Mouse (Mus musculus): Measurements from ENCODE around the gene Vrk3. TPM values are rescaled to one million over a fixed set of nuclear protein-coding genes. Genes with fewer than 3 reads are reported as not detected.

The Vrk3 gene
- polyA plus RNA-seq, 1 experiment from 2014 or later, result 46.6 TPM

GRCm38 (mm10) chr7:44814952-44815553 is 66.8 kb downstream of the Vrk3 start:
- H3K36me3 ChIP-seq, result peaks cover 53% of the 10 kb centered on the region
- no peaks in the 10 kb centered on the region for H3K27me3 ChIP-seq (ENCODE audit: insufficient read depth, poor library complexity, severe bottlenecking)
- DNase-seq (ENCODE audit: low spot score), result no peak
- H3K27ac ChIP-seq, result peak overlapping the region; percentile 99
- no peaks in the 10 kb centered on the region for H3K9me3 ChIP-seq
- peaks cover 57% of the 10 kb centered on the region for H3K4me1 ChIP-seq (replicated peaks)
- 26% methylated on average over 14 of the region's 14 CpGs for WGBS
- H3K4me3 ChIP-seq, result peak overlapping the region; percentile 90

DNA sequence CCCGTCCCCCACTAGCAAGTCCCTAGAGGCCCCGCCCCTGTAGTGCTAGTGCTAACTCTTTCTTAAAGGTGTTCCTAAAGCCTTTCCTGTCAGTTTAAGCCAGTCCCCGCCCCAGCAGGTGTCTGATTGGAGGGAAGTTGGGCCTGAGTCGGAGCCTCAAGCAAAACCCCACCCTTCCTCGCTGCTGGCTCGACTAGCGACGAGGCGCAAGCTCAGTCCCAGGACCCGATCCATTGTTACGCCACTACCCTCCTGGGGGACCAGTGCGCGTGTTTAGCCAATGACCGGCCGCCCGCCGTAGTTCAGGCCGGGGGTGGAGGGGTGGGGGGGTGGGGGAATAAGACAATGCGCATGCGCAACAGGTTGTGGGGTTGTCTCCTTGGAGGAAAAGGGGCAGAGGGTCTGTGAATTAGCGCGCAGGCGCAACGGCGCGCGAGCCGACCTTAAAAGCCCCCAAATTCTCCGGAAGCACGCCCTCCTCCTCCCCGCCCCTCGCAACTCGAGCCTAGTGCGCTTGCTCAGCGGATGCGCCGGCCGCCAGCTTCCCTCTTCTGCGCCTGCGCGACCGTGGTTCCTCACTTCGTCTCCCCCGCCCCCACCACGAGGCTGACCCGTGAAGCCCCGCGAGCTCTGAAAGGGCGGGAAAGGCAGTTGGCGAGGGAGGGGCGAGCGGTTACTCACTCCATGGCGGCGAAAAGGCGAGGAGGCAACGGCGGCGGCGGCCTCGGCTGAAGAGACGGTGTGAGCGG is 67.7 kb downstream of the Vrk3 start, which contains the start of the genes Nup62 and Il4i1:
Gene Nup62, plus strand, starts transcription at position 368 of the 749 bp plus-strand sequence.
Gene Il4i1, plus strand, starts transcription at position 667 of the 749 bp plus-strand sequence.
- Histone ChIP-seq H3K36me3 (peaks cover 58% of the 10 kb centered on the region), H3K27me3 (ENCODE audit: insufficient read depth, poor library complexity, severe bottlenecking) (no peaks in the 10 kb centered on the region), H3K27ac (peak within 1 kb of the TSS; percentile 99), H3K4me1 (replicated peaks) (peaks cover 64% of the 10 kb centered on the region), H3K9me3 (no peaks in the 10 kb centered on the region), H3K4me3 (peak within 1 kb of the TSS; percentile 90)
- DNase-seq (ENCODE audit: low spot score), result peak; percentile 100
- WGBS, result under 1% methylated on average over 62 of the region's 62 CpGs

- peaks cover 69% of the 10 kb centered on the region for H3K4me1 ChIP-seq (replicated peaks)
- no peaks in the 10 kb centered on the region for H3K9me3 ChIP-seq
- H3K36me3 ChIP-seq, result peaks cover 57% of the 10 kb centered on the region
- no peak for DNase-seq (ENCODE audit: low spot score)
- peak within 1 kb of the TSS; percentile 99 for H3K27ac ChIP-seq
- WGBS, result under 1% methylated on average over 55 of the region's 57 CpGs
- peak within 1 kb of the TSS; percentile 90 for H3K4me3 ChIP-seq
- no peaks in the 10 kb centered on the region for H3K27me3 ChIP-seq (ENCODE audit: insufficient read depth, poor library complexity, severe bottlenecking)
Measured at GRCm38 (mm10) chr7:44816470-44817021, 68.3 kb downstream of the Vrk3 start, which contains the start of gene Atf5. Gene Atf5 (minus strand): TSS chr7:44816658.

- peak overlapping the region; percentile 90 for H3K4me3 ChIP-seq
- no peaks in the 10 kb centered on the region for H3K27me3 ChIP-seq (ENCODE audit: insufficient read depth, poor library complexity, severe bottlenecking)
- H3K4me1 ChIP-seq (replicated peaks), result peaks cover 67% of the 10 kb centered on the region
- no peak for DNase-seq (ENCODE audit: low spot score)
- H3K27ac ChIP-seq, result peak overlapping the region; percentile 99
- WGBS, result 36% methylated on average over 3 of the region's 3 CpGs
- H3K36me3 ChIP-seq, result peaks cover 55% of the 10 kb centered on the region
- no peaks in the 10 kb centered on the region for H3K9me3 ChIP-seq
Measured at GRCm38 (mm10) chr7:44817441-44817840, 69.2 kb downstream of the Vrk3 start.

GRCm38 (mm10) chr7:44818164-44818563 is 70.0 kb downstream of the Vrk3 start:
- Histone ChIP-seq H3K27ac (peak overlapping the region; percentile 99), H3K4me1 (replicated peaks) (peaks cover 71% of the 10 kb centered on the region), H3K9me3 (no peaks in the 10 kb centered on the region), H3K36me3 (peaks cover 50% of the 10 kb centered on the region), H3K4me3 (peak overlapping the region; percentile 90), H3K27me3 (ENCODE audit: insufficient read depth, poor library complexity, severe bottlenecking) (no peaks in the 10 kb centered on the region)
- DNase-seq (ENCODE audit: low spot score), result no peak
- whole genome bisulfite sequencing, result 54% methylated on average over 2 of the region's 2 CpGs

DNA sequence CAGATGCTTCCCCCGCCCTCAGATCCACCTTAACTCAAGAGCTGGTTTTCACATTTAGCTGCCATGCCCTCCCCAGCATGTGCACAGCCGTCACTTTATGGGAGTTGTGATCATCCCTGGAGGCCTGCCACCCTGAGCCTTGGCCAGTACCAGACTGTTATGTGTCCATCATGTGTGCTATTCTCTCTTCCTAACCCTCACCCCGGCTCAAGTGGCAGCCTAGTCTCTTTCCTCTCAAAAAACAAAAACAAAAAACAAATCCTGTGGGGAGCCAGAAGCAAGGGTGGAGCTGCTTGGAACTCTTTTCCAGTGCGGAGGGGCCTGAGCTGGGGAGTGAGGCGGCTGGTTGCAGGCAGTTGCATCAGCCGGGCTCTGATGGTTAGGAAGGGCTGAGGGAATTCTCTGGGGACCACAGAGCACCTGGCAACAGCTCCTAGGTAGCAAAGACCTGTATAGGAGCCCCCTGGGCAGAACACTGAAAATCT is 70.6 kb downstream of the Vrk3 start:
- peaks cover 51% of the 10 kb centered on the region for H3K36me3 ChIP-seq
- H3K4me1 ChIP-seq (replicated peaks), result peaks cover 77% of the 10 kb centered on the region
- WGBS, result 53% methylated on average over 6 of the region's 6 CpGs
- no peaks in the 10 kb centered on the region for H3K9me3 ChIP-seq
- peak overlapping the region; percentile 72 for H3K27ac ChIP-seq
- peak overlapping the region; percentile 90 for H3K4me3 ChIP-seq
- H3K27me3 ChIP-seq (ENCODE audit: insufficient read depth, poor library complexity, severe bottlenecking), result no peaks in the 10 kb centered on the region
- DNase-seq (ENCODE audit: low spot score), result no peak

DNA sequence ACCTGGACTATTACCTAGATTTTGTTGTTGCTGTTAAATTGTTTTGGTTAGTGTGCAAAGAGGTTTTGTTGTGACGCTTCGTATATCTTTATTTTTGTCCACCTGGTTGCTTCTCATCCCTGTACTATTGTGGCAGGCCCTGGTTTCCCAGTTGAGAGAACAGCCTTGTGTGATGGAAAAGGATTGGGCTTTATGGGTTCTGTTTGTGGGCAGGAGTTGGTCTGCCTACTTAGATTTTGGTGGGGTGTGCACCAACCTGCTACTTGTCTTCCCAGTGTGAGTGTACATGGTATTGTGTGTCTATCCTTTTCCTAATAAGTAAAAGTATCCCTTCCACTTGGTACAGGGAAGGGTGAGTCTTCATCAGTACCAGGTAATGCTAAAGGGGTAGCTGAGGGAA is 71.2 kb downstream of the Vrk3 start:
- H3K4me3 ChIP-seq, result peak overlapping the region; percentile 90
- peaks cover 46% of the 10 kb centered on the region for H3K36me3 ChIP-seq
- peak overlapping the region; percentile 72 for H3K27ac ChIP-seq
- WGBS, result 93% methylated on average over 2 of the region's 2 CpGs
- H3K4me1 ChIP-seq (replicated peaks), result peaks cover 79% of the 10 kb centered on the region
- H3K9me3 ChIP-seq, result no peaks in the 10 kb centered on the region
- no peak for DNase-seq (ENCODE audit: low spot score)
- H3K27me3 ChIP-seq (ENCODE audit: insufficient read depth, poor library complexity, severe bottlenecking), result no peaks in the 10 kb centered on the region

- Histone ChIP-seq H3K9me3 (no peaks in the 10 kb centered on the region), H3K4me3 (peak overlapping the region; percentile 90), H3K27ac (no peak overlapping the region), H3K27me3 (ENCODE audit: insufficient read depth, poor library complexity, severe bottlenecking) (no peaks in the 10 kb centered on the region), H3K36me3 (peaks cover 45% of the 10 kb centered on the region), H3K4me1 (replicated peaks) (peaks cover 78% of the 10 kb centered on the region)
- 73% methylated on average over 5 of the region's 5 CpGs for WGBS
- DNase-seq (ENCODE audit: low spot score), result no peak
Measured at GRCm38 (mm10) chr7:44819863-44820262, 71.7 kb downstream of the Vrk3 start.

DNA sequence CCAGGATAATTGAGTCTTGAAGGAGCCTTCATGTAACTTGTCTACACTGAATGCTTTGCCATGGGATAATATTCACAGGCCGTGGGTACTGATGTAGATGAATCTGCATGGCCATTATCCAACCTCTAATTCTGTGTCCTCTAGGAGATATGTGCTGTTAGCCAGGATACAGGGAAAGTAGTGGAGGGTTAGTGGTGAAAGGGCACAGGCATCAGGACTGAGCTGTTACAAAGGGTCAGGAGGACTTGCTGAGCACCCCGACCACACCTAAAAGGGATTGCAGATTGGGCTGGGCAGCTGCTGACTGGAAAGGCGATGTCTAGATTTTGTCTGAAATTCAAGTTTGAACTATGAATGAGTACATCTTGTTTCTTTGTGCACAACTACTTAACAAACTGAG is 72.3 kb downstream of the Vrk3 start:
- H3K27me3 ChIP-seq (ENCODE audit: insufficient read depth, poor library complexity, severe bottlenecking), result no peaks in the 10 kb centered on the region
- no peak for DNase-seq (ENCODE audit: low spot score)
- H3K36me3 ChIP-seq, result peaks cover 49% of the 10 kb centered on the region
- no peak overlapping the region for H3K27ac ChIP-seq
- H3K4me3 ChIP-seq, result no peak overlapping the region
- peaks cover 71% of the 10 kb centered on the region for H3K4me1 ChIP-seq (replicated peaks)
- WGBS, result 86% methylated on average over 3 of the region's 3 CpGs
- H3K9me3 ChIP-seq, result no peaks in the 10 kb centered on the region

DNA sequence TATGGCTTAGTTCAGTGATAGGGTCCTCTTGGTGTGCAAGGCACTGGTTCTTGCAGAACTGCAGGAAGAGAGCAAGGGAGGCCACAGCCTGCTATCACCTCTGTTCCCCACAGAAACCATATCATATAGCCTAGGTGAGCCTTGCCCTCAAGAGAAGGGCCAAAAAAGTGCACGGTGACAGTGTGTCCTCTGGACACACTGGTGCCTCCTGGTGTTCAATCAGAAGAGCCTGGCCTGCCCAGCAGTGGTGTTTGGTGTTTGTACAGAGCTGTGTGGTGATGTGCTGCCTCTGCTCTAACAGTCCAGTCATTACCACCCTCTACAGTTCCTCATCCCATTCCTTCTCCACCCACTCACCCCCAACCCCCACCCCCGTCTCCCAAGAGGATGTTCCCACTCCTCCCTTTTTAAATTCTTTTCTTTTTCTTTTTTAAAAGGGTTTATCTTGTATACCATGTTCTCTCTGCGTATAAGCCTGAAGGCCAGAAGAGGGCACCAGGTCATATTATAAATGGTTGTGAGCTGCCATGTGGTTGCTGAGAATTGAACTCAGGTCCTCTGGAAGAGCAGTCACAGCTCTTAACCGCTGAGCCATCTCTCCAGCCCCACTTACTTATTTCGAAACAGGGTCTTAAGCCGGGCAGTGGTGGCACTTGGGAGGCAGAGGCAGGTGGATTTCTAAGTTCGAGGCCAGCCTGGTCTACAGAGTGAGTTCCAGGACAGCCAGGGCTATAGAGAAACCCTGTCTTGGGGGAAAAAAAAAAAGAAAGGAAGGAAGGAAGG is 73.6 kb downstream of the Vrk3 start:
- no peaks in the 10 kb centered on the region for H3K27me3 ChIP-seq (ENCODE audit: insufficient read depth, poor library complexity, severe bottlenecking)
- H3K4me3 ChIP-seq, result no peak overlapping the region
- H3K9me3 ChIP-seq, result no peaks in the 10 kb centered on the region
- peaks cover 63% of the 10 kb centered on the region for H3K36me3 ChIP-seq
- no peak overlapping the region for H3K27ac ChIP-seq
- WGBS, result 87% methylated on average over 7 of the region's 7 CpGs
- no peak for DNase-seq (ENCODE audit: low spot score)
- H3K4me1 ChIP-seq (replicated peaks), result peaks cover 65% of the 10 kb centered on the region

- H3K36me3 ChIP-seq, result peaks cover 74% of the 10 kb centered on the region
Measured at GRCm38 (mm10) chr7:44823409-44823808, 75.2 kb downstream of the Vrk3 start.

DNA sequence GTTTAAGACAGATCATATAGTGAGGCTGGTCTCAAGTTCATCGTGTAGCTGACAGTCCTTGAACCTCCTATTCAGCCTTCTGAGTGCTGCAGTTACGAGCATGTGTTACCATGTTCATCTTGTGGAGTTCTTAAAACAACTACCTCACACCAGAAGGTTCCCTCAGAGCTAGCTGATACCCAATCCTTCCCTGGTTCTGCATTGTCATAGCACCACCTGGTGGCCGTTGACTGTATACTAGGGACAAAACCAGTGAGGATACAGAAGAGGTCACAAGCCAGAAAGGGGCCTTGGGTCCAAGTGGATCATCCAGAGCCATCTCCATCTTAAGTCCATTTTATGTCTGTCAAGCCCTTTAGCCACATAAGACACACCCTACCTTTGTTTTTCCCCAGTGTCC is 76.7 kb downstream of the Vrk3 start:
- peak; percentile 77 for DNase-seq (ENCODE audit: low spot score)
- 35% methylated on average over 3 of the region's 3 CpGs for WGBS

More at GRCm38 (mm10) chr7:44823409-44823808, 75.2 kb downstream of the Vrk3 start:
- Histone ChIP-seq H3K4me3 (no peak overlapping the region), H3K4me1 (replicated peaks) (peaks cover 51% of the 10 kb centered on the region), H3K27me3 (ENCODE audit: insufficient read depth, poor library complexity, severe bottlenecking) (no peaks in the 10 kb centered on the region), H3K27ac (no peak overlapping the region), H3K9me3 (no peaks in the 10 kb centered on the region)
- DNase-seq (ENCODE audit: low spot score), result no peak
- WGBS, result 46% methylated on average over 7 of the region's 7 CpGs

More for the DNA sequence above, 76.7 kb downstream of the Vrk3 start:
- Histone ChIP-seq H3K36me3 (peaks cover 75% of the 10 kb centered on the region), H3K27me3 (ENCODE audit: insufficient read depth, poor library complexity, severe bottlenecking) (no peaks in the 10 kb centered on the region), H3K9me3 (no peaks in the 10 kb centered on the region), H3K4me3 (no peak overlapping the region), H3K4me1 (replicated peaks) (peaks cover 41% of the 10 kb centered on the region), H3K27ac (no peak overlapping the region)

All from hindbrain, embryonic 10.5 days (tissue).